Mouse (Mus musculus): Measurements from ENCODE around the gene Mxra7.

The Mxra7 gene

DNA sequence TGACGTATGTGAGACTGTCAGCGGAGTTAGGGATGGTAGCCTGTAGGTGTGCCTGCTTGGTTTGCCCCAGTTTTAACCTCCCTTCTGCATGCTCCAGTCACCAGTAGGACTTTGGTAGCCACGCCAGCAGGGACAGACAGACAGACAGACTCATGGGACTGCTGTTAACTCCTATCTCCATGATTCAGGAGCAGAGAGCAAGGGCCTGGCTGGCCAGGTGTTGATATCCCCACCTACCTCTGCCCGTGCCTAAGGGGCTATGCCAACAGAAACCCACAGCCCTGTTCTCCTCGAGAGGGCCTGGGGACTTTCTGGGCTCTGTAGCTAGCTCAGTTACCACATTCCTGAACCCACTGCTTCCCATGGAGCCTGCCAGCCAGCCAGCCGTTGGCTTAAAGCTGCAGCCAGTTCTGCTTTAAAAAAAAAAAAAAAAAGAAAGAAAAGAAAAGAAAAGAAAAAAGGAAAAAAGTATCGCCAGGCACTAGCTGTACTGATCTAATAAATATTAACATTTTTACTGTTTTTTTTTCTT lies 12.9 kb downstream of the Mxra7 start:
- no peak for DNase-seq

DNA sequence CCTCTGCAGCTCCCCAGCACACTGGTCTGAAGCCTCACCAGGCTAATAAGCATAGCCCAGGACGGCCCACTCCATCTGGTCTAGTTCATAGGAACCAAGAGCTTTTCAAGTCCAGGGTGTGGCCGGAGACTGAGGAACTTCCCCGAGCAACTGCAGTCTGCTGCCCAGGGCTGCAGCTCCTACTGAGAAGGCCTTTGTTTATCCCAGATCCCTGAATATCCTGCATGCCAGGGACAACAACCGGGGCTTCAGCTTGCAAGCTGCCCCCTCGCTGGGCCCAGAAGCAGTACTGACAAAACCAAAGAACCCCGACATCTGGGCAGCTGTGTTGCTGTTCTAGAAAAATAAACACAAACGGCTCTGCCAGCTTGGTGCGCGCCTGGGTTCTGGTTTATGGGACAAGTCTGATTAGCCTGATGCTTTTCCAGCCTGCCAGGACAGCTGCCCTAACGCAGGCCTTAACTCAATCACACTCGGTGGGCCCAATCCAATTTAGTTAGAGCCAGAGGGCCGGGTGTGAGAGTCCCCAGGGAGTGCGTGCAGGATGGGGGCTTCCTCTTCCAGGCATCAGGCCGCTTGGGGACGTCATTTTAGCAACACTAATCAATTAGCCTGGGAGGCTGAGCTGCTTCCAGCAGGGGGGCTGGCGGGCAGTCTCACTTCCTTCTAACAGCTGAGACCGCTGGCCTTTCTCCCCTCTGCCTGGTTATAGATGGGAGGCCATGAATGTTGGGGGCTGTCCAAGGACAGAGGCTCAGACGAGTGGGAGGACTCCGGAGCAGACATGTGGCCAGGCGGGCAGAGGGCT lies 13.6 kb downstream of the Mxra7 start:
- DNase-seq: peak; percentile 25

DNA sequence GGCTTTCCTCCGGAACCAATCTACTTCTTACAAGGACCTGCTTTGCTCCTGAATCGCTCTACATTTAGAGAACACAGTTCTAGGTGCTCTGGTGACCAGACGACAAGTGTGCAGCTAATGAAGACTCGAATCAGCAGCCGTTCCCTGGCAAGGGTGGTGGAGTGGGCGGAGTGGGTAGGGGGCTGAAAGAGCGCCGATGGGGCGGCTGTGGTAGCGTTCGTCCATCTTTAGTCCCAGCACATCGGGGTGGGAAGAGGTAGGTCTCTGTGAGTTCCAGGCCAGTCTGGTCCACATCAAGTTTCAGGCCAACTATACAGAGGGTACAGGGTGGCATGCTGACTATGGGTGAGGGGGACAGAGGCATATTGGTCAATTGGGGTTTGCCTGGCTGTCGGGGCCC lies 14.2 kb downstream of the Mxra7 start:
- DNase-seq: peak; percentile 16

DNA sequence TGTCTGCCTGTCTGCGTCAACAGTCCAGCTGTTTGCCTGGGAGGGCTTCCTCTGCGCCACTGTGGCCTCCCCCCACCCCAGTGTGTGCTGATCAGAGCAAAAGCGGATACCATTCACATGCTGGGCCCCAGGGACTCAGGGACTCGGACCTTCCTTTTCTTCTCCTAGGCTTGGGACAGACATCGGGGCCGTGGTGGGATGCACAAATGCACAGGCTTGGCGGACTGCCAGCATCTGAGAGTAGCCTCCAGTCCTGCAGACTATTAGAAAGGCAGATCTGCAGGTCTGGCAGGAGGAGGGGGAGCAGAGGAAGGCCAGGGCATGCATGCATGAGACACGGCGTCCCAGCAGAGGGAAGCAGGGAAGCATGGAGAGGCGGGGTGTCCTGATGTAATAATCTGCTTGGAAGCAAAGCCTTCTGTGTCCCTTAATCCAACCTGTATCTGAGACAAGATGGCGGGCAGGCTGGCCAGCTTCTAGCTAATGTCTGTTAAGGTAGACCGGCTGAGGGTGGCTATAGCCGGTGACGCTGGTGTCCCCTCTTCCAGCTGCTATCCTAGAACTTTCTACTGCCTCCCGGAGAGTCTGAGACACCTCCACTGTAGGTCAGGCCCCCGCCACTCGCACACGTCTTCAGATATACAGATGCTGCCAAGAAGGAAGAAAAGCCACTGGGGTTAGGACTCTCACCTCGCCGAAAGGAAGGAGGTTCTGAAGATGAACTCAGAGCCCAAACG lies 14.9 kb downstream of the Mxra7 start:
- peak; percentile 49 for DNase-seq

DNA sequence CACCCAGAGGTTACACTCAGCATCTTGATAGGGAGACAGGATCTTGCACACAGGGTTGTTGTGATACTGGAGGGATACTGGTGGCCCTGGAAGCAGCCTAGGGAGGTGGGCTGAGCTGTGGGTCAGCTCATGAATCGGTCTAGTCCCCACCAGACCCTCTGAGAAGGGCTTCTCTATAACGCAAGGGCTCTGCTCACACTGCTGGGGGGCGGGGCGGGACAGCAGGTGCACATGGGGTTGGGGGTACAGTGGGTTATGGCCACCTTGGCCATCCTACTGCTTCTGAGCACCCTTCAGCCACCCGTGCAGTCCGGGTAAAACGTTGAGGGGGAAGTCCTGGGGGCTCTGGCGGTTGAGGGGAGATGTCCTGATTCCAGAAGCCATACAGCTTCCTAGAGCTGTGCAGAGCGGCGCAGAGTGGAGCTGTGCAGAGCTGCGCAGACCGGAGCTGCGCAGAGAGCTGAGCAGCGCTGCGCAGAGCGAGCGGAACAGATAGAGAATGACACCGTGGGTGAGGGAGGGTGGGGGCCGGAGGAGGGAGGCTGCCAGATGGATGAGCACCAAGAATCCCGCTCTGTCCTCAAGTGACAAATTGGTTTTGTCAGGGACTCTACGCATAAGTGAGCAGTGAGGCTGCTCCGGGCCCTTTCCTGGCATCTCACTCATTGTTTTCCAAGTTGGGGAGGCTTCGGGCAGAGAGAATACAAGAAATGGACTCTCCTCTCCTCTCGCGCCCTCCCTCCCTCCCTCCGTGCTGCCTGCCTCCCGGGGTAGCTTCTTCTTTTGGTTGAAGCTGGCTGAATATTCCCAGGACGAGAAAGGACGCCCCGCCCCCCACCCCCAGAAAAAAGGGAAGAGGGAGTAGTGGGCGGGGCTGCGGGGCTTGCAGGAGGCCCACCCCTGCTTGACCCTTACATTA lies 16.6 kb downstream of the Mxra7 start:
- DNase-seq: peak; percentile 83

DNA sequence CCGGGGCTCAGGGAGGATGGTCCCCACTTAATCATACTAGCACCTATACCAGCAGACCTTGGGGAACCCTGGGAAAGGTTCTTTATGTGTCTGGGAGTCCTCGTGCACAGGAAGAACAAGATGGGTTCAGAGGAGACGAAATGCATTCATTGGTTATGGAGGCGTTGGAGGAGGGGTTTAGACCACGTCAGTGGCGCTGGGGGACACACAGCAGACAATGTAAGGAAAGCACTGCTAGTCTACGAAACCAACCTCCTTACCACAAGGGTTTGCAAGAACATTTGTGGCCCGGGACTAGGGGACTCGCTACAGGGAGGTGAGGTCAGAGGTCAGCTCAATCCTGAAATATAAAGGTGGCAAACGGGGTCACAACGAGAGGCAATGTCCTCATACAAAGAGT lies 17.3 kb downstream of the Mxra7 start:
- DNase-seq: no peak

DNA sequence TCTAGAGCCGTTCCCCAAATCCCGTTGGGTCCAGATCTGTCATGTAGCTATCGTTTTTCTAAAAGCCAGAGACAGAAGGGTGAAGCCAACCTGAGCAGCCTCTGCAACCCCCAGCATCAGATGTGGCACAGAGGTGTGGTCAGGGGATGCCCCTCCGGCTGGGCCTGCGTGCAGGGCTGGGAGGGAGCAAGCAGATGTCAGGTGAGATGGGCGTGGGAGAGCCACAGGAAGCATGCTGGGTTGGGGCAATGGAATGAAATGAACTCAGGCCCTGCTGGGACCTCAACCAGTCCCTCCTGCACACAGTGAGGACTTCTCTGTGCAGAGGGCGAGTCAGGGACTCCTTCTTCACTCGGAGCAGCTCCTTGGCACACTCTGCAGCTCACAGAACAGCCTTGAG lies 18.3 kb downstream of the Mxra7 start:
- peak; percentile 28 for DNase-seq

DNA sequence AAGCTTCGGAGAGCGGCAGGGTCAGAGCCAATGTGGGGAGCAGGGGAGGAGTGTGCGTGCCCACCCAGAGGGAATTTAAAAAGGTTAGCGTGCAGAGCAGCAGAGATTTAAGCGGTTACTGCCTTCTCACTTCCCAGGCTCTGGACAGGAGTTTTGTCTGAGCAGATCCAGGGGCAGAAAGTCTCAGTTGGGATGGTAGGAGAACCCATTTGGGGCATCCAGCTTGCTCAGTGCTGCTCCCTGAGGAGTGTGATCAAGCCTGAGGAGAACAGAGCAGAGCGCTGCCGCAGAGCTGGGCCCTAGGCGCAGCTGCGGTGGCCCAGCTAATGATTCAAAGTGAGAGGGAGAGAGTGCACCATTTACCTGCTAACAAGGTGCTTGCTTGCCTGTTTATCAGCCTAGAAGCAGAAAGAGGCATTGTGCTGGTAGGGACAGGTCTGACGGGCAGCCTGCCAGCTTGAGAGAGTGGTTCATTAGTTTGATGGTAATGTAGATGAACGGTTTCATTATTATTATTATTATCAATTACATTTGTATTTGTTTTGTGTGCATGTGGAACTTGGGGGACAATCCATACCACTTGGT lies 18.9 kb downstream of the Mxra7 start:
- DNase-seq: peak; percentile 31

DNA sequence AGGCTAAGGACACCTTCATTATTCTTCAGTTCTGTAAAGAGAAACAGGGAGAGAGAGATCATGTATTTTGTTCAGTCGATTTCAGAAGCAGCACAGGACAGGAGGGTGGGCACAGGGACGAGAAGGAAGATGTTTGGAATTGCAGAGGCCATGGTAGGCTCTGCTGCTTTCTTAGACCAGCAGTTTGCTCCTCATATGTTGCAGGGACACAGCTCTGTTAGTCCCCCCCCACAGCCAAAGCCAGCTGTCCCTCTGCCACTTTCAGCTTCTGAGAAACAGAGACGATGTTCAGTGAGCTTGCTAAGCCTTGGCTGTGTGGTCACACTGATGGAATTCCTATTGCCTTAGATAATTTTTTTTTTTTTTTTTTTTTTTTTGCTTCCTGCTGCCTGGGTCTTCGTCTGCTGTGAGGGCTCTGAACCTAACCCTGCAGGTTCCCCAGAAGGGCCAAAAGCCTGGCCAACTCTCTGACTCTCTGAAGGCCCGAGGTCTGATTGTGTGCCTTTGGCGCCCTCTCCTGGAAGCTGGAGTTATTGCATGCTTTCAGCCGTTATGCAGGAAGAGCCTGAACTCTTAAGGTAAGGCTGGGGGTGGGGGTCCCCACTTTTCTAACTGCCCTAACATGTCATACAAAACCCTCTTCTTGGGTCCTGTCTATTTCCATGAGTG lies 19.8 kb downstream of the Mxra7 start:
- DNase-seq: peak; percentile 92

DNA sequence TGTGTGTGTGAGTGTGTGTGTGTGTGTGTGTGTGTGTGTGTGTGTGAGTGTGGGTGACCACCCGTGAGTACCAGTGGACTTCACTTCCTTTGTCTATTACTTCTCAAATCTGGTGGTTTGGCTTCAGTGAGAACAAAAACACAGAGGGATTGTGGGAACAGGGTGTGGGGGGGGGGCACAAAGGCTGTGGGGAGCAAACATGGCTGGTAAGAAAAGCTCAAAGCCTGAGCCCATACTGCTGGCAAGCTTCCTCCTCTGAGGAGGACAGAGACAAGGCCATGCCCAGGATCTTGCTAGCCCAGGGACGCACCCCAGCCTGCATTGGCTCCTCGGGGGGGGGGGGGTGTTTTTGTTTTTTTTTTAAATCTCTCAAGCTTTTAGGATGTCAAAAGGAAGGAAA lies 20.3 kb downstream of the Mxra7 start:
- no peak for DNase-seq

DNA sequence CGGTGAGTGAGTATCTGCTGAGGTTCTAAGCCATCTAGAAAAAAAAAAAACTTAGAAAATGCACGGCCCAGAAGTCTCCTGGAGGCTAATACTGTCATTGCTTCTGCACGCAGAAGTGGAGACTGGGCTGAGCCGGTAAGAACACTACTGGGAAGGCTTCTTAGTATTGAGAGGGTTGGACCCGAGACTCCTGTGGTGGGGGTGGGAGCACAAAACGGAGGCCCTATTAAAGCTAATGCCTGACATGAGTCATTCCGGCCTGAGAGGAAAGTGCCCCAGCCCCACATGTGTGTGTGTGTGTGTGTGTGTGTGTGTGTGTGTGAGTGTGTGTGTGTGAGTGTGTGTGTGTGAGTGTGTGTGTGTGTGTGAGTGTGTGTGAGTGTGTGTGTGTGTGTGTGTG lies 20.7 kb downstream of the Mxra7 start:
- DNase-seq: no peak

DNA sequence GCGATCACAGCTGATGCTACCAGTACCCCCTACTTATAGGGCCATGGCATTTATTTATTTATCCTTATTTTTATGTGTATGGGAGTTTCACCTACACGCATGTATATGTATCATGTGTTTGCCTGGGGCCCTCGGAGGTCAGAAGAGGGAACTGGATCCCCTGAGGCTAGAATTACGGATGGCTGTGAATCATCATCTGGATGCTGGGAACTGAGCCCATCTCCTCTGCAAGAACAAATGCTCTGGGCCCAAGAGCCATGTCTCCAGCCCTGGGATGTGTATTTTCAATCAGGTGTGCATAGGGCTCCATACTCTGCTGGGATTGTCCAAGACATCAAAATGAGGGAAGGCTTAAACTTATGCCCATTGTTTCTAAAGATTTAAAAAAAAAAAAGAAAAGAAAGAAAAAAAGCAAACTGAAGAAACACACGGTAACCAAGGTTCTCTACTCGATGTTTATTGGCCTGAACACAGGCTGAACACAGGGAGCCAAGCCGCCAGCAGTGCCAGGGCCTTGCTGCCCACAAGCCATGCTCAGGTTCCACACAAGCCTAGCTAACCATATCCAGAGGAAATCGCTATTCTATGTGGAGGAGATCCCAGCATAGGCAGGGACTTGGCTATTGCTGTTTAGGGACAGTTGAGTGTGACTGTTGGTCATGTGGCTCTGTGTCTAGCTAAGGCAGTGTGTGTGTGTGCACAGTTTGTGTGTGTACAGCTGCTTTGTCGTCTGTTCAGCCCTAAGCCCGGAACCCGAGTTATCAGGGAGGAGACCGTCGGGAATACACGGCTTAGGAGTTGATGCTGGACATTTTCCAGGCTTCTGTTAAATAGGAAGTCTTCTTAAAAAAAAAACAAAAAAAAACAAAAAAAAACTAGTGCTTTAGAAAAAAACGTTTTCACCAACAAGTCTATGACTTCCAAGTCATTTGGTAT lies 21.4 kb downstream of the Mxra7 start:
- DNase-seq: no peak

DNA sequence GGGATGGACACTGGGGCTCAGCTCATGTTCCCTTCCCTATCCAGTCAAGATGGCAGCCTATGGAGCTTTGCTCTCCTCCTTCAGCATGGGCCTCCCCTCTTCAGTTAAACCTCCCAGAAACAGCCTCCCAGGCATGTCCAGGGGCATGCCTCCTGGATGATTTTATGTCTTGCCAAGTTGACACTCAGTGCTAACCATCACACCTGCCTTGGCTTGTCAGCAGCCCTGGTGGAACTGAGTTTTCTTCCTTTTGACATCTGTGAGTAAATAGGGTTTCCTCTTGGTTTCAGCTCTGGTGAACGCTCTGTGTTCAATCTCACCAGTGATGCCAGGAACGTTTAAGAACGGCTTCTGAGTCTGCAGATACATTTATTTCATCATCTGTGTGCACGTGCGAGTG lies 25.1 kb downstream of the Mxra7 start:
- DNase-seq: no peak

DNA sequence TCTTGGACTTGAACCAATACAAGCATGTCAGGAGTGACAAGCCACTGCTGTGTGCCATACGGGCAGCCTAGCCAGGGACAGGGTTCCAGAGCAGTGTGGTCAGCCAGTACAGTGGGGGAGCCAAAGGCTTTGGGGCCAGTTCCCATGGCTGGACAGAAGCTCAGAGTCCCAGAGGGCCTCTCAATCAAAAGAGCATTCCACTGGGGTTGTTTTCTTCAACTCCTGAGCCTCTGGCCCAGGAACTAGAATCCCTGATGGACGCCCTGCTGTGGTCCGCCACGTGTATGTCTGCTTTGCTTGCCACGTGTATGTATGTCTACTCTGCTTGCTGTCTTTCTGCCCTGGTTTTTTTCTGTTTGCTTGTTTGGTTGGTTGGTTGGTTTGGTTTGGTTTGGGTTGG lies 26.7 kb downstream of the Mxra7 start:
- DNase-seq: no peak

DNA sequence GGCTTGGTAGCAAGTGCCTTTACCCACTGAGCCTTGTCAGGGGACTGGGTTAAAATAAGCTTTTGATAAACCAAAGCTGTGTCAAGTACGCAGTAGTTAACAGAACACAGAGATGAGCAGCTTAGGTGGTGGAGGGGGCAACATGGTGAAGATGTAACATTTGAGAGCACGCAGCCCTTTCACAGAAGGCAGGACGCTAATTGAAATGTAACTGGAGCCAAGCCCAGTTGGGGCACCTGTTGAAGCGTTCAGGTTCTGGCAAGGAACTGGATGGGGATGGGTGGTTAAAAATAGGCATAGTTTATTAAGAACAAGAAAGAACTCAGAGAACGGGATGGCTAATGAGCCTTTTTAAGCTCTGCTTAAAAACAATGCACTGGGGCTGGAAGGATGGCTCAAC lies 28.5 kb downstream of the Mxra7 start:
- DNase-seq: peak; percentile 14

DNA sequence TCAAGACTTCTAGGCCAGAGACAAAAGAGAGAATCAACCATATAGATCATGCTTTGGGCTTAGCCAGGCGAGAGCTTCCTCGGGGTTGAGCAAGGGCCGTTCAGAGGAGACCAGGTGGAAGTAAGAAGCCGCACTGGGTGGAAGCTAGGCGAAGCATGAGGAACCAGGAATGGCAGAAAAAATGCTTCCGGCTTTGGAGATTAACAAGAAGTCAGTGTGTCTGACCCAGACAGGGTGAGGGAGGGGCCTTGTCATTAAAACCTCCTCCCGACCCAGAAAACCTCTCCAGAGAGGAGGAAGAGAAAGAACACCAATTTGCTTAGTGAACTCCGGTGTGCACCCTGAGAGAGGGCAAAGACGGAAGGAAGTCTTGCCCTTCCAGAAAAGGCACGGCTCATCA lies 43.6 kb downstream of the Mxra7 start:
- DNase-seq: no peak

DNA sequence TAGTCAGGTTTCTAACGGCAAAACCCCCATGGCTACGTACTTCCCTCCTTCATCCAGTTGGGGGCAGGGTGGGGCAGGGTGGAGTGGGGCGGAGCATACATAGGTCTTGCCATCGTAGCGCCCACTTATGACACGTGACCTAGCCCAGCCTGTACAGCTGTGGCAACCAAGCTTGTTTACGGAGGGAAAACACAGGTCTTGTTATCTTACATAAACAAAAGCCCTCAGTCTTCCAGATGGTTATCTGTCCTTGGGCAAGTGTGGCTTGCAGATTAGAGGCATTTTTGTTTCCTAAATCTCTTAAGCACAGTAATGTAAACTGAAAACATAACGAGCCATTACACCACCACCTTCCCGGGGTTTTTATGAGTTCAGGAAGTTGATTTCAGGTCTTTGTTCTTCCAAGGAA lies 45.1 kb downstream of the Mxra7 start:
- DNase-seq: no peak

DNA sequence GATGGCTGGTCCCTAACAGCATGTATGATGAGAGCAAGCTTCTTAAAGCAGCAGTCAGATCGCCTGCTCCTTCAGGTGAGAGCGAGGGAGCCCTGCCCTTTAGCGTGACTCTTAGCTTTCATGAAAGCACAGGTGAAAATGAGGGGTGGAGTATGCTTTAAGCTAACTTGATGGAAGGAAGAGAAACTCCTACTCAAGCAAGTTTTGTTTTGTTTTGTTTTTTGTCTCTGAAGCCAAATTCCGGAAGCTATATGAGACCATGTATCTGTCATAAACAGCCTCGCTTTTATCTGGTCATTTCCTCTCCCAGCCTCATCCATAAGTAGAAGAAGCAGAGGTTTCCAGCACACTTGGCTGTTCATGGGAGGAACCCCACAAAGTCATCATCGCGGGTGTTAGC lies 52.4 kb downstream of the Mxra7 start, which contains the start of gene St6galnac1:
St6galnac1 (minus strand) TSS at position 101 of the 400 bp plus-strand sequence.
- DNase-seq: no peak

DNA sequence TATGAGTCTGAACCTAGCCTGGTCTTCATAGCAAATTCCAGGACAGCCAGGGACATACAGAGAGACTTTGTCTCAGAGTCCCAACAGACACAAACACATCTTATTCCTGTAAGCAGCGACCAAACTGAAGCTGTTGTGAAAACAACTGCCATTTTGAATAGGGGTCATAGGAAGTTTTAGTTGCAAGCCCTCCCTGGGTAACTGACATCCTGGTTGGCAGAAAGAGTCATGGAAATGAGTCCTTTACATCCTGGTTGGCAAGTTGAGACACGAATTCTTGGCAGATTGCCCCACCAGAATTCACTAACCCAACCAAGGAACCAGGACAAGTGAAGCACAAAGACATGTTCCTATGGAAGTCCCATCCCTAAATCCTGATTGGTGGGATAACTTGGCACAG lies 54.6 kb downstream of the Mxra7 start:
- no peak for DNase-seq

DNA sequence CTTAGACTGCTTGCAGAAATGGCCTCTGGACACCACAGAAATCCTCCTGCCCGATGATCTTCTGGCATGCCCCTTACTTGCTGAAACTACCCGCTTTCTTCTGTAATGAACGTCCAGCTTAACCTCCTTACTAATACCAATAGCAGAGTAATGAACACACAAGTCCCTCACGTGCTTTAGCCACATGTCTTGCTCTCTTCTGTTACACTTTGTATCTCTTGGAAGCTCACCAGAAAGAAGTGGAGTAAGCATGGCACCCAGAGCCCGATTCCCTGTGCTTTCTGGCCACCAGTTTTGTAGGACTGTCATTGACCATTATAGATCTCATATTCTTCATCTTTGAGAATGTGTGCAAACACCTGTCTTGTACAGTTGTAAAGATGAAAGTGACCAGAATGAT lies 58.0 kb downstream of the Mxra7 start:
- DNase-seq: no peak

DNA sequence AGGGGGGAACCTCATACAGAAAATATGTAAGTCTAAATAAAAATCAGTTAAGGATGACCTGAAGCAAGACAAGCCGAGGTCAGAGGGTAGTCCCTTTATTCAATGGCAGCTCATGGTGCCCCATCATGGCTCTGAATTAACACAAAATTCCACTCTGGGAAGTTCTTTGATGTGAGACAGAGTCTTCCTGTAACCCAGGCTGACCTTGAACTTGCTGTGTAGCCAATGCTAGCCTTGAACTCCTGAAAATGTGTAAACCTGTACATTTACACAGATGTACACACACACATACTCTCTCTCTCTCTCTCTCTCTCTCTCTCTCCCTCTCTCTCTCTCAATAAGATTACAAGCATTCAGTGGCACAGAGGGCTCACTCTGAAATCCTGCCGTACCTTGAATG lies 62.9 kb downstream of the Mxra7 start:
- no peak for DNase-seq

Measured in cerebellum, adult 9-10 months (tissue).